Mouse (Mus musculus) stomach, postnatal 0 days (tissue): Measurements from ENCODE around the gene 5330417H12Rik.

Experiments used
- CTCF ChIP-seq: IDR thresholded peaks from 2 replicates; pipeline ENCODE4 v1.5.1; 2016; ENCODE audit warnings: antibody characterized with exemption, low read depth, mild to moderate bottlenecking, moderate library complexity
- EP300 ChIP-seq: optimal IDR thresholded peaks from 2 replicates; pipeline ENCODE3; 2016; ENCODE audit warnings: antibody characterized with exemption

GRCm38 (mm10) chr7:107600651-107601050, 24.3 kb downstream of the 5330417H12Rik start:
- TF ChIP-seq EP300 (no peak), CTCF (no peak)
